Mouse (Mus musculus): ENCODE results near the gene Arf1. TPM values are rescaled to one million over a fixed set of nuclear protein-coding genes. Genes with fewer than 3 reads are reported as not detected.

Arf1 gene
- polyA plus RNA-seq, 1 experiment from 2014 or later: 557 TPM

GRCm38 (mm10) chr11:59238525-59239427 is 10.7 kb upstream of the Arf1 start:
- H3K4me2 ChIP-seq (ENCODE audit: low read length): 0 out of 2 replicates have a peak overlapping the region, but pooled peaks have one; percentile 16
- H3K27ac ChIP-seq (replicated peaks in 1 of 2; ENCODE audit: control insufficient read depth in 1 of 2, insufficient read depth in 1 of 2, low read depth in 2 of 2, low read length in 2 of 2): no peak overlapping the region
- no peak overlapping the region for H3K9ac ChIP-seq (ENCODE audit: low read length)
- no peak overlapping the region for H3K4me3 ChIP-seq (ENCODE audit: control insufficient read depth in 1 of 2, insufficient read depth in 1 of 2, low read depth in 1 of 2, low read length in 2 of 2)
- no peaks in the 10 kb centered on the region for H3K9me3 ChIP-seq (ENCODE audit: control insufficient read depth, low read length)
- 4% methylated on average over 14 of the region's 15 CpGs for WGBS
- peaks cover 32% of the 10 kb centered on the region for H3K27me3 ChIP-seq (ENCODE audit: control insufficient read depth, insufficient read depth, low read length)
- peak; percentile 72; the same call in 1 of the 2 replicates for ATAC-seq (ENCODE audit: insufficient number of reproducible peaks, insufficient read depth, low FRiP score, low read depth)
- no peaks in the 10 kb centered on the region for H3K36me3 ChIP-seq (ENCODE audit: control insufficient read depth, insufficient read depth, low read length)
- peaks cover 5 to 11% of the 10 kb centered on the region in 2 experiments; a peak in 3 of 4 replicates for H3K4me1 ChIP-seq (ENCODE audit: control insufficient read depth in 2 of 2, insufficient read depth in 2 of 2, low read length in 2 of 2)

- no peaks in the 10 kb centered on the region for H3K36me3 ChIP-seq (ENCODE audit: control insufficient read depth, insufficient read depth, low read length)
- H3K27ac ChIP-seq (replicated peaks in 1 of 2; ENCODE audit: control insufficient read depth in 1 of 2, insufficient read depth in 1 of 2, low read depth in 2 of 2, low read length in 2 of 2): no peak overlapping the region
- no peak overlapping the region for H3K4me3 ChIP-seq (ENCODE audit: control insufficient read depth in 1 of 2, insufficient read depth in 1 of 2, low read depth in 1 of 2, low read length in 2 of 2)
- H3K4me2 ChIP-seq (ENCODE audit: low read length): no peak overlapping the region
- WGBS: 62% methylated on average over 2 of the region's 2 CpGs
- no peak overlapping the region for H3K9ac ChIP-seq (ENCODE audit: low read length)
- no peaks in the 10 kb centered on the region for H3K9me3 ChIP-seq (ENCODE audit: control insufficient read depth, low read length)
- no peaks in the 10 kb centered on the region for H3K27me3 ChIP-seq (ENCODE audit: control insufficient read depth, insufficient read depth, low read length)
- H3K4me1 ChIP-seq (ENCODE audit: control insufficient read depth in 2 of 2, insufficient read depth in 2 of 2, low read length in 2 of 2): peaks cover 4 to 6% of the 10 kb centered on the region in 2 experiments
- ATAC-seq (ENCODE audit: insufficient number of reproducible peaks, insufficient read depth, low FRiP score, low read depth): no peak
Observed at GRCm38 (mm10) chr11:59232797-59233196, 4.7 kb upstream of the Arf1 start.

DNA sequence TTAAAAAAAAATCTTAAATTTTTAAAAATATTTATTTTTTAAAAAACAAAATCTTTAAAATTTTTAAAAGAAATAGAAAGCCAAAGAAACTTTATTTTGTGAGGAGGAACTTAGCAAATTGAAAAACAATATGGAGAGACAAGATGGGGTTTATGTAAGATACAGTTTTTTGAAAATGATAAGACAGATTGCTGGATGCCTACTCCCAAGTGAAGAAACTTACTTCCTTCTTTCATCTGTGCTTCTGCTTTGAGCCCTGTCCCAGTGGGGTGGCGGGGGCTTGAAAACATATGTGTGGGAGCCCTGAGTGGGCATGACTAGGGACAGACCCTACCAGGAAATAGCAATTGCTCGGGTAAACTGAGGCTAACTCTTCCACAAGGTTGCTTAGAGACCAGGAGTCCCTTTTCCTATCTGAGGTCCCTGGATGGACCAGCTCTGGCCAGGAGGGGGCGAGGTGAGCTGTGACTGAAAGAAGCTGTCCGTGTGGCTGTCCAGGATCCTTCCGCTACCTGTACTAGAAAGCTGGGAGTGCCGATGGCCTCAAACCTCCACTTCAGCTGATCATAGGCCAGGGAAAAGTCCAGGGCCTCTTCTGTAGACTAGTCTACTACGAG is 2.2 kb upstream of the Arf1 start:
- Histone ChIP-seq H3K27me3 (ENCODE audit: control insufficient read depth, insufficient read depth, low read length) (no peaks in the 10 kb centered on the region), H3K4me1 (ENCODE audit: control insufficient read depth in 2 of 2, insufficient read depth in 2 of 2, low read length in 2 of 2) (peaks cover 5 to 22% of the 10 kb centered on the region in 2 experiments), H3K4me3 (ENCODE audit: control insufficient read depth in 1 of 2, insufficient read depth in 1 of 2, low read depth in 1 of 2, low read length in 2 of 2) (no peak overlapping the region), H3K9ac (ENCODE audit: low read length) (no peak overlapping the region), H3K4me2 (ENCODE audit: low read length) (no peak overlapping the region), H3K9me3 (ENCODE audit: control insufficient read depth, low read length) (no peaks in the 10 kb centered on the region), H3K36me3 (ENCODE audit: control insufficient read depth, insufficient read depth, low read length) (no peaks in the 10 kb centered on the region), H3K27ac (replicated peaks in 1 of 2; ENCODE audit: control insufficient read depth in 1 of 2, insufficient read depth in 1 of 2, low read depth in 2 of 2, low read length in 2 of 2) (no peak overlapping the region)
- ATAC-seq (ENCODE audit: insufficient number of reproducible peaks, insufficient read depth, low FRiP score, low read depth): no peak
- 11% methylated on average over 7 of the region's 7 CpGs for WGBS

- under 1% methylated on average over 37 of the region's 51 CpGs for WGBS
- peak overlapping the region; percentile 88 for H3K4me2 ChIP-seq (ENCODE audit: low read length)
- H3K27ac ChIP-seq (replicated peaks in 1 of 2; ENCODE audit: control insufficient read depth in 1 of 2, insufficient read depth in 1 of 2, low read depth in 2 of 2, low read length in 2 of 2): peak overlapping the region; percentile 97 to 98
- H3K4me1 ChIP-seq (ENCODE audit: control insufficient read depth in 2 of 2, insufficient read depth in 2 of 2, low read length in 2 of 2): peaks cover 11 to 47% of the 10 kb centered on the region in 2 experiments
- no peaks in the 10 kb centered on the region for H3K27me3 ChIP-seq (ENCODE audit: control insufficient read depth, insufficient read depth, low read length)
- H3K4me3 ChIP-seq (ENCODE audit: control insufficient read depth in 1 of 2, insufficient read depth in 1 of 2, low read depth in 1 of 2, low read length in 2 of 2): peak overlapping the region; percentile 89 to 99
- ATAC-seq (ENCODE audit: insufficient number of reproducible peaks, insufficient read depth, low FRiP score, low read depth): peak; percentile 79
- peaks cover 16% of the 10 kb centered on the region for H3K36me3 ChIP-seq (ENCODE audit: control insufficient read depth, insufficient read depth, low read length)
- no peaks in the 10 kb centered on the region for H3K9me3 ChIP-seq (ENCODE audit: control insufficient read depth, low read length)
- H3K9ac ChIP-seq (ENCODE audit: low read length): peak overlapping the region; percentile 100
Observed at GRCm38 (mm10) chr11:59227604-59228121, 407 bp downstream of the Arf1 start.

DNA sequence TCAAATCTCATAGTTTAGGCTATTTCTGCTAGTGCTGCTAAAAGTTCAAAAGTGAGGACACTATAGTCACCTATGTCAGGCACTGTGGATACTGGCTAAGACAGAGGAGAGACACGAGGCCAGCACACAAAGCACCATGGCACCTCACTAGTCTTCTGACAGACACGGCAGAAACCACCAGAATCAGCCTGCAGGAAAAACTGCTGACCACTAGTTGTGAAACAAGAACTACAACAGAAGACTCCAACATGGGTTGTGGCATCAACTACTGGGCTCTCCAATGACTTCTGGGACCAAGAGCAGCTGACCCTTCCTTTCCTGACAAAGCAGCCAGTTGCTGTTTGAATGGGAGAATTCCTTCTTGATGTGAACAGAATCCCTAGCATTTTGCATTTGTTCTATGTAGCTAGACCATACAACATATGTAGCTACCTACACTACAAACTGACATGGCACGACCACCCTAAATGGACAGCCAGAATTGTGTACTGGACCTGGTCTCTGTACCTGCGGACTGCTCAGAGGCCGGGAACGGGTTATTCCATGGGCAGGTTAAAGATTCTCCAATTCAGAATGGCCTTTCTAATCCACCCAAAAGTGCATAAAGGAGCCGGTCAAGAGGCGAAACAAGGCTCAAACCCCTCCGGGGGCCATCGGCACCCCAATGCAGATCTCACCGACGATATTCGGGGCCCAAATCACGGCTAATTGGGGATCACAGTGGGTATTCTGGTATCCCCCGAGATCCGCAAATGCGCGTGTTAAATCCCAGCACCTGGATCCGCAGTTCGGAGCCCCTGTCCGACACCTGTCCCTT is 1.1 kb downstream of the Arf1 start:
- ATAC-seq (ENCODE audit: insufficient number of reproducible peaks, insufficient read depth, low FRiP score, low read depth): no peak
- WGBS: 2% methylated on average over 21 of the region's 21 CpGs
- H3K4me1 ChIP-seq (ENCODE audit: control insufficient read depth in 2 of 2, insufficient read depth in 2 of 2, low read length in 2 of 2): peaks cover 11 to 53% of the 10 kb centered on the region in 2 experiments

DNA sequence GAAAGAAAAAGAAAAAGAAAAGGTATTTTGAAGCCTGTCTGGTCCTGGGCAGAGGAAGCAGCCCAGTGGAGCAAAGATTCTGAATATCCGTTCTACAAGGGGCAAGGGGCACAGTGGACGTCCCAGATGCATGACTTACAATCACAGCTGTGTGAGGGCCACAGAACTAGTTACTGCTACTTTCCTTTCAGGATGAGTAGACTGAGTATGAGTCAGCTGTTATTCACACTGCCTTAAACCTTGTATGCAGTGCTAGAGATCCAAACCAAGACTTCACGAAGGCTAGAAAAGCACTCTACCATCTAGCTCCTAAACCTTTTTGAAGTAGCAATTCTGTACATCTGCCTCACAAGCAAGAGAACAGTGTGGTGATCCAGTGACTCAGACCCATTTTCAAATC is 1.8 kb downstream of the Arf1 start:
- H3K9ac ChIP-seq (ENCODE audit: low read length): peak overlapping the region; percentile 100
- H3K4me2 ChIP-seq (ENCODE audit: low read length): peak overlapping the region; percentile 88
- H3K4me3 ChIP-seq (ENCODE audit: control insufficient read depth in 1 of 2, insufficient read depth in 1 of 2, low read depth in 1 of 2, low read length in 2 of 2): peak overlapping the region; percentile 89 to 99; a peak in 3 of 4 replicates
- H3K4me1 ChIP-seq (ENCODE audit: control insufficient read depth in 2 of 2, insufficient read depth in 2 of 2, low read length in 2 of 2): peaks cover 11 to 60% of the 10 kb centered on the region in 2 experiments
- peaks cover 16% of the 10 kb centered on the region for H3K36me3 ChIP-seq (ENCODE audit: control insufficient read depth, insufficient read depth, low read length)
- H3K9me3 ChIP-seq (ENCODE audit: control insufficient read depth, low read length): no peaks in the 10 kb centered on the region
- H3K27me3 ChIP-seq (ENCODE audit: control insufficient read depth, insufficient read depth, low read length): no peaks in the 10 kb centered on the region
- 38% methylated on average over 3 of the region's 3 CpGs for WGBS
- ATAC-seq (ENCODE audit: insufficient number of reproducible peaks, insufficient read depth, low FRiP score, low read depth): no peak
- 0 out of 4 replicates have a peak overlapping the region, but pooled peaks of 1 of the 2 experiments have one; percentile 2 for H3K27ac ChIP-seq (replicated peaks in 1 of 2; ENCODE audit: control insufficient read depth in 1 of 2, insufficient read depth in 1 of 2, low read depth in 2 of 2, low read length in 2 of 2)

More for the DNA sequence above, 1.1 kb downstream of the Arf1 start:
- H3K4me2 ChIP-seq (ENCODE audit: low read length): peak overlapping the region; percentile 88
- peaks cover 16% of the 10 kb centered on the region for H3K36me3 ChIP-seq (ENCODE audit: control insufficient read depth, insufficient read depth, low read length)
- no peaks in the 10 kb centered on the region for H3K9me3 ChIP-seq (ENCODE audit: control insufficient read depth, low read length)
- peak overlapping the region; percentile 97 to 98 for H3K27ac ChIP-seq (replicated peaks in 1 of 2; ENCODE audit: control insufficient read depth in 1 of 2, insufficient read depth in 1 of 2, low read depth in 2 of 2, low read length in 2 of 2)
- peak overlapping the region; percentile 100 for H3K9ac ChIP-seq (ENCODE audit: low read length)
- H3K27me3 ChIP-seq (ENCODE audit: control insufficient read depth, insufficient read depth, low read length): no peaks in the 10 kb centered on the region
- H3K4me3 ChIP-seq (ENCODE audit: control insufficient read depth in 1 of 2, insufficient read depth in 1 of 2, low read depth in 1 of 2, low read length in 2 of 2): peak overlapping the region; percentile 89 to 99

GRCm38 (mm10) chr11:59225167-59225566 is 2.9 kb downstream of the Arf1 start:
- no peaks in the 10 kb centered on the region for H3K27me3 ChIP-seq (ENCODE audit: control insufficient read depth, insufficient read depth, low read length)
- H3K4me2 ChIP-seq (ENCODE audit: low read length): peak overlapping the region; percentile 88
- no peak for ATAC-seq (ENCODE audit: insufficient number of reproducible peaks, insufficient read depth, low FRiP score, low read depth)
- WGBS: 28% methylated on average over 2 of the region's 2 CpGs
- H3K9me3 ChIP-seq (ENCODE audit: control insufficient read depth, low read length): no peaks in the 10 kb centered on the region
- H3K36me3 ChIP-seq (ENCODE audit: control insufficient read depth, insufficient read depth, low read length): peaks cover 19% of the 10 kb centered on the region
- no peak overlapping the region for H3K27ac ChIP-seq (replicated peaks in 1 of 2; ENCODE audit: control insufficient read depth in 1 of 2, insufficient read depth in 1 of 2, low read depth in 2 of 2, low read length in 2 of 2)
- no peak overlapping the region for H3K4me3 ChIP-seq (ENCODE audit: control insufficient read depth in 1 of 2, insufficient read depth in 1 of 2, low read depth in 1 of 2, low read length in 2 of 2)
- peaks cover 11 to 69% of the 10 kb centered on the region in 2 experiments for H3K4me1 ChIP-seq (ENCODE audit: control insufficient read depth in 2 of 2, insufficient read depth in 2 of 2, low read length in 2 of 2)
- H3K9ac ChIP-seq (ENCODE audit: low read length): no peak overlapping the region

All from heart, embryonic 14.5 days (tissue).